Mouse (Mus musculus): ENCODE results near the gene Kif14.

- TF ChIP-seq CTCF (IDR thresholded peaks at IDR 0.05) (peak; percentile 99), EP300 (IDR thresholded peaks at IDR 0.05) (no peak)
Observed at GRCm38 (mm10) chr1:136550851-136551540, 84.9 kb downstream of the Kif14 start.

All from lung, postnatal 0 days (tissue).